Mouse (Mus musculus) R1 (cell line): ENCODE data around the gene Prkag3.

ENCODE experiments used
- DNase-seq: peaks from one replicate; pipeline ENCODE4 v3.0.0-alpha.2; 2018; ENCODE audit warnings: low read depth, low spot score

Gene Prkag3

DNA sequence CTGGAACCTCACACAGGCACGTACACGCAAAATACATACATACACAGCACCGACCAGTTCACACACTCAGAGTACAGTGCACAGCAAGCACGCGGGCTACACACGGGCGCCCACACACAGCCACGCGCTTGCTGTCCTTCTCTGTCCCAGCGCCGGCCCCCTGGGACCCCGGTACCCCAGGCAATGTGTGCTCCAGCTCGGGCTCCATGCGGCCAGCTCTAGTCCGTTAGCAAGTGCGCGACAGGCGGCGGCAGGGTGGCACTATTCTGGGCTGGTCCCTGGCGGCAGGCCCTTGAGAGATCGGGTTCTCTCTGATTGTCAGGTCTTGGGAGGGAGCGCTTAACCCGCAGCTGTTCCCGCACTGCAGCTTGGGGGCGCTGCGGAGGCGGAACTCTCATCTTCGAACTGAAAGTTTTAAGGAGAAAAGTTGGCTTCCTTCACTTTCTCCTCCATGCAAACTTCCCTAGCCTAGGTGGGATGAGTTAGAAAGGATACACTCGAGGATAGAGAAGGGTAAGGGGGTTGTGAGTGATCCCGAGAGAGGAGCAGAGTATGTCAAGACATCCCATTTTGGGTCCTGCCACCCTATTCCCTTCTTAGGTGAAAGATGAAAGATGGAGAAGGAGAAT is at the start of gene Prkag3:
TSS of gene Prkag3 (minus strand) at position 579 of the 629 bp plus-strand sequence.
- peak; percentile 85 for DNase-seq

DNA sequence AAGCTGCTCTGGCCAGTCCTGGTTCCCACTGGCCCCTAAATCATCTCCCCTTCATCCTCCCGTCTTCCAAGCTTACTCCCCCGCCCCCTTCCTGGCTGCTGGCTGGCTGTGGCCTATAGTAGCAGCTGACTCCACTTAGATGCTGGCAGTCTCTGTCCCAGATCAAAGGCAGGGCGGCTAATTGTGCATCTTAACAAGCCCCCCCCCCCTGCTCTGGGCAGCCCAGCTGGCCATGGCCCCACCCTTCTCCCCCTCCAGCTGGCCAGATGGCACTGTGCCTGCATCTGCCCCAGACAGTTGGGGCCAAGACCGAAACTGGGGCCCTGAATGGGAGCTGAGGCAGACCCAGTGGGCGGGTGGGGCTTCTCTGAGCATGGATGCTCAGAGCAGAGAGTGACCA is 48.4 kb upstream of the Prkag3 start:
- DNase-seq, result no peak

DNA sequence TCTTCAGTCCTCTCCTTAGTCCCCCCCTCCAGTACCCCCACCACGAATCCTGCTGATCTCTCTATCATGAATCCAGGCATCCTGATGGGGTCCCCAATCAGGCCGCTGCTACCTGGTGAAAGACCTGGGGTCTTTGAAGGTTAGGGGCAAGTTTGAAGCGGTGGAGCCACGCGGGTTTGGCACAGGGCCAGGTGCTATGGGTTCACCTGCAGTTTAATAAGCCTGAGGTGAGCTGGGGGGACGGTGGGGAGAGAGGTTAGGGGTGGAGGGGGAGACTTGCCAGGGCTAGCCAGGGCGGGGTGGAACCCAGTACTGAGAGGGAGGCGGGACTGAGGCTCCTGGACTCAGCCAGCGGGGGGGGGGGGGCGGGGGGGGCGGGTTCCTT is 46.1 kb upstream of the Prkag3 start:
- peak; percentile 25 for DNase-seq

DNA sequence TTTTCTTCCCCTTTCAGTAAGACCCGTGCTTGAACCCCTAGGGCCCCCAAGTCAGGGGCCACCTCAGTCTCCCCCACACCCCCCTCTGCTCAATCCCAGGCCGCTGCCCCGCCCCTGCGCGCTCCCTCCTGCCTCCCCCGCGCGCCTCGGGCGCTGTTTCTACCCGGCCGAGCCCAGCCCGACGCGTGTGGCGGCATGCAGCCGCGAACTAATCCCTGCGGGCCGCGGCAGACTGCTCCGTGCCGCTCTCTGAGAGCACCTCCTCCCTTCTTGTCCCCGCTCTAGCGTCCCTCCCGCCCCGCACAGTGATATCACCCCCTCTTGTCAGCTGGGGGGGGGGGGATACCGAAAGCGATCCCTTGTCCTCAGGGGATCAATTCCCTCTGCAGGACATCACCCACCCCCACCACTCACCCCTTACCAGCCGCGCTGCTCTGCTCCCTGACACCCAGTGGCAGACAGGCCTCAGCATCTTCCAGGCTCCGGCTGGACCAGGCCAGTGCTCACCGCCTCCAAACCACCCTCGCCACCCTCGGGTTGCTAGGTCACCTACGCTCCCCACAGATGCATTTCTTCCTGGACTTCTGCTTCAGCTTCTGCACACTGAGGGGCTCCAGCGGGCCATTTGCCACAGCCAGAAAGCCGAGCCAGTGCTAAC is 45.6 kb upstream of the Prkag3 start:
- DNase-seq, result peak; percentile 44

DNA sequence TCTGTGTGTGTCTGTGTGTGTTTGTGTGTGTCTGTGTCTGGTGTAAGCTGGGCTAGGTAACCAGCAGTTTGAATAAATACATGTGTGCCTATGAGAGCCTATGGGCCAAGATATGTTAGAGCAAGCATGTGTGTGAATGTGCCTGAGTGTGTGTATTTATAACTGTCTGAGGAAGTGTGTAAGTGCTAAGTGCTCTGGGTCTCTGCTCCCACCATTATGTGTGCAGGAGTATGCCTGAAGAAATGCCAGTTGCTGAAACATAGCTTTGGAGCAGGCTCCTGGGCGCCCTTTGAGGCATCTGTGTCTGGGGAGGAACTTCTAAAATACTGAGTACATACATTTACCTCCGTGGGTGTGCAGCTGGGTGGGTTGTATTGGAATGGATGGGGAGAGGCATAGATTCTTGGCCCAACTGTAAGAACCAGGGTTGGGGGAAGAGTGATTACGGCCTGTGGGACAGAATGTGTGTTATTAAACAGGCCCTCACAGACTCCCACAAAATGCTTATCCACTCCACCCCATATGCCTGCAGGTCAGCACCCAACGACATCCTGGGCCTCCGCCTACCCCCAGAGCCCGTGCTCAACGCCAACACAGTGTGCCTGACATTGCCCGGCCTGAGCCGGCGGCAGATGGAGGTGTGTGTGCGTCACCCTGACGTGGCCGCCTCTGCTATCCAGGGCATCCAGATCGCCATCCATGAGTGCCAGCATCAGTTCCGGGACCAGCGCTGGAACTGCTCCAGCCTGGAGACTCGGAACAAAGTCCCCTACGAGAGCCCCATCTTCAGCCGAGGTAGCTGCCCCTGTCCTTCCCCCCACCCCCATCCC is 44.0 kb upstream of the Prkag3 start:
- no peak for DNase-seq

DNA sequence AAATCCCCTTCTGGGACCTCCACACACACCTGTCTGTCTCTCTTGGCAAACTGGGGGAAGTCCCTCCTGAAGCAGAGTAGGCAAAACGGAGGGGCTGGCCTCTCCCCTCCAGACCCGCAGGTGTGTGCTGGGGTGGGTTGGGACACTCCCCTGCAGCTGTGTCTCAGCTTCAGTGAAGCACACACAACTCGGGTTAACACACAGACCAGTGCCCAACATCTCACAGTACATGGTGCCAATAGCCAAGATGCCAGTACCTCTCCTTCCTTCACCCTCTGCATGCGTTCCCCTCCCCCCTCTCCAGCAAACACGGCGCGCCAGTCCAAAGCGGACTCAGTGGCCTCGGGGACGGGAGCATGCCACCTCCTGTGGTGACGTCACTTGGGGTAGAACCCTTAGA is 42.2 kb upstream of the Prkag3 start, which contains the start of gene Wnt10a:
TSS of gene Wnt10a (plus strand) at position 268 of the 400 bp plus-strand sequence.
- no peak for DNase-seq

DNA sequence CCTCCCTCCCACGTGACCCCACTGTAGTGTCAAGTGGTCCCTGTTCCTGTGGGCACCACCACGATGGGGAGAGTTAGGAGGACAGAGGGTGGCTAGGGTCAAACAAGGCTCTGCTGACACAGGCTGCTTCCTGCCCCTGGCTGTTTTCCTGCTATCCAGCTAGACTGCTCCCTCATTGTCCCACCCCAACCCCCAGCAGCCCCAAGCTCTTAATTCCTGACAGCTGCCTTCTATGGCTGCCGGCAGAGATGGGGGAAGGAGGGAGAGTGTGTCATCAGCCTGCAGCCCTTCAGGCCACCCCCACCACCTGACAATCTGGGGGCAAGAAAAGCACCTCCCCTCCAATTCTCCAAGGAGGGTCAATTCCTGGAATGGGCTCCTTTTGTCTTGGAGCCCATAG is 41.1 kb upstream of the Prkag3 start:
- no peak for DNase-seq

DNA sequence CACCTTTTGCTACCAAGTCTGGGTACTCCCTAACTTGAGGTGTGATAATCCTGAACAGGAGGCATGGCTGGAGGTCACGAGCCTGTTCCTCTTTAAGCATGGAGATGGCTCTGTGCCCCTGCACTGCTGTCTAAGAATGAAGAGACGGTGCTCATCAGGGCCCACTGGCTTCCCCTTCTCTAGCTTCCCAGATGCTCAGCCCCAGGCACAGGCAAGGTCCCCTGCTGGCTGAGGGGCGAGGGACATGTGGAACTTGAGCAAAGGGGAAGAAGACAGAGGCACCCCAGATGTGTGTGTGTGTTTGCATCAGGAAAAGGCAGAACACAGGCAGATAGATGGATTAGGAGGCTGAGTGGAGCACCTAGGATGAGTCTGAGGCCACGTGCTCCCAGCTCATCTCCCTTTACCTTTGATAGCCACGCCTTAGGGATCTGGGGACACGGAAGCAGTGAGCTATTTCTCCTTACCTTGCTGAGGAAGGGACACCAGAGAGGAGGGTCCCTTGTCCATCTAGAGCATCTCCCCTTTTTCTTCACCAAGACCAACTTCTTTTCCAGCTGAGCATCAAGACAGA is 39.7 kb upstream of the Prkag3 start:
- DNase-seq, result no peak

DNA sequence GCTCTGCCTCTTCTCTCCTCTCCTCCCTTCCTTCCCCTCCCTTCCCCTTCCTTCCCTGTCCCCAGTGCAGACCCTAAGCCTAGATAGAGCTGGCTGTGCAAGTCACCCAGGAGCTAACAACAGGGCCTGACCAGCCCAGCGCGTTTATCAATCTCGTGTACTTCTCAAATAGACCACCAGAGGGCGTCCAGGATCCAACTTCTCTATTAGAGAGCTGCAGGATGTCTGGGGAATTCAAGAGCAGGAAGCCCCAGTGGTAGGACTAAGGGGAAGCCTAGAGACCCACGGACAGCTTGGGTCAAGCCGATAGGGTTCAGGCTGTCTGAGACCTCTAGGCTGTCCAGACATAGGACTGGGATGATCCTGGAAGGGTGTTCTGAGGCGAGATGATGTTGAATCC is 38.8 kb upstream of the Prkag3 start:
- peak; percentile 90 for DNase-seq

DNA sequence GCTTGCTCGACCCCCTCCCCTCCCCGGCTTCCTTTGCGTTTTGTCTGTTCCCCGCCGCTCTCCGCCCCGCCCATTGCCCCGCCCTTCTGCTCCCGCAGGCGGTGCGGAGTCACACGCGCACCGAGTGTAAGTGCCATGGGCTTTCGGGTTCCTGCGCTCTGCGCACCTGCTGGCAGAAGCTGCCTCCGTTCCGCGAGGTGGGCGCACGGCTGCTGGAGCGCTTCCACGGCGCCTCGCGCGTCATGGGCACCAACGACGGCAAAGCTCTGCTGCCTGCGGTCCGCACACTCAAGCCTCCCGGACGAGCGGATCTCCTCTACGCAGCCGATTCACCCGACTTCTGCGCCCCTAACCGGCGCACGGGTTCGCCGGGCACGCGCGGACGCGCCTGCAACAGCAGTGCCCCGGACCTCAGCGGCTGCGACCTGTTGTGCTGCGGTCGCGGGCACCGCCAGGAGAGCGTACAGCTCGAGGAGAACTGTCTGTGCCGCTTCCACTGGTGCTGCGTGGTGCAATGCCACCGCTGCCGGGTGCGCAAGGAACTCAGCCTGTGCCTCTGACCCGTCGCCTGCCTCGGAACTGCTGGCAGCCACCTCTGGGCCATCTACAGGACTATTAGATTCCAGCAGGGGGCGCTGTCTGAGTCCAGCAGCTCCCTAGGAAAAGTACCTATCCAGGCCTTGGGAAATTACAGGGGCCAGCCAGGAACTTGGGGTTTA is 35.2 kb upstream of the Prkag3 start:
- peak; percentile 94 for DNase-seq

DNA sequence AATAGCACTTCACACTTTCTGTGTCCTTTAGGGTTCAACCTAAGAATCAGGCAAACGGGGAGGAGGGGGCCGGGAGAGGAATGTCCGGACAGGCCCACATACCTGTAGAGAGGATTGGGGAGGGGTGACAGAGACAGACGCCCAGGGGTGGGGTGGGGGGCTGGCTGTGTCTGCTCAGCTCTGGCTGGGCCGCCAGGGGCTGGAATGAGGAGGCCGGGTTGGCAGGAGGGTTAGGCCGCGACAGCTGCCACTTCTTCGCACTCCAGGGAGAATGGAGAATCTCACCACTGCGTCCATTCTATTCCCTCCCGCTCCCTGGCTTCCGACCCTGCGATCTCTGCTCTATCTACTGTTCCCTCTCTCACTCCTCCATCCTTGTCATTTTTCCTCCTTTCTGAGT is 34.5 kb upstream of the Prkag3 start:
- DNase-seq, result no peak

DNA sequence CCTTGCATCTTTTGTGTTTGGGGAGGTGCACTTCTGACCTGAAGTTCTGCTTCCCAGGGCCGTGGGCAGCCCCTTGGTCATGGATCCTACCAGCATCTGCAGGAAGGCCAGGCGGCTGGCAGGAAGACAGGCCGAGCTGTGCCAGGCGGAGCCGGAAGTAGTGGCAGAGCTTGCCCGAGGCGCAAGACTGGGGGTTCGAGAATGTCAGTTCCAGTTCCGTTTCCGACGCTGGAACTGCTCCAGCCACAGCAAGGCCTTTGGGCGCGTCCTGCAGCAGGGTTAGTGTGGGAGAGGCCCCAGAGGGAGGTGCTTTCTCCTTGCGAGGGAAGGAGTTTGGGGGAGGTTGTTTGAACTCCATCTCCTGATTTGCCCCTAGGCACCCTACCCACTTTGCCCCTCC is 33.0 kb upstream of the Prkag3 start:
- no peak for DNase-seq

DNA sequence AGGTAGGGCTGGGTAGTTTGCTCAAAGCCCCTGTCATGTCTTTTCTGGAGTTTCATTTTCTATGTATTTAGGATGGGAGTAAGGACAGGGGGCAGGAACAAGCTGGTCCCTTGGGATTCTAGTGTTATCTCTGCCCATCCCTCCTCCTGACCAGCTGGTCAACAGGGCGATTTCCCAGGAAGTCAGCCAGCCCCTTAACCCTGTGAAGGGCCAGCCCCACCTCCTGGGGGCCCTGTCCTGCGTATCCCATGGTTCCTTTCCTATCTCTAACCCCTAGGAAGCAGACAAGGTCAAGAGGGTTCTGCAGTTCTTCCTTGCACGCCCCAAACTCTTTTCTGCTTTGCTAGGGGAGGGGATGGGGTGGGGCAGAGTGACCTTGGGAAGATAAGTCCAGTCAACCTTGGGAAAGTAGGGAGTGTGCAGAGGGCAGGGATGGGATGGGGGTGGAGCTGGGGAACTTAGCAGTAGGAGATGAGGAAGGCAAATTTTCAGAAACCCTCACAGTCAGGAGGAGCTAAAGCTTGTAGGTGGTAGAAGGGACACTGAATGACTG is 30.0 kb upstream of the Prkag3 start:
- peak; percentile 92 for DNase-seq

DNA sequence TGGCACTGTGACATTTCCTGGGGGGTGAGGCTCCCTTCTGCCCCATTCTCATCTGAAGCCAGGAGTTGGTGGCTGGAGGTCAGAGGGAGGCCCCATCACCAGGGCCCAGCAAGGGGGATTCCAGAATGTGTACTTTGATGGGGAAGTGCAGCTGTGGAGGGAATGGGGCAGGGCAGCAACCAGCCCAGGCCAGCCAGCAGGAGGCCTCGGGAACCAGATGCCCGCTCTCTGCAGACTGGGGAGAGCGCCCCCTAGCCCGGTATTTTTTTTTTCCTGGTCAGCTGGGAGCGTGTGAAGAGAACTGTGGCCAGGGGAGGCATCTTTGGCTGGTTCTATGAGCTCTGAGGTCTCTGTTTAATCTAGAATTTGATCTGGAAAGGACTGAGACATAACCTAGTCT is 26.8 kb upstream of the Prkag3 start:
- peak; percentile 46 for DNase-seq

DNA sequence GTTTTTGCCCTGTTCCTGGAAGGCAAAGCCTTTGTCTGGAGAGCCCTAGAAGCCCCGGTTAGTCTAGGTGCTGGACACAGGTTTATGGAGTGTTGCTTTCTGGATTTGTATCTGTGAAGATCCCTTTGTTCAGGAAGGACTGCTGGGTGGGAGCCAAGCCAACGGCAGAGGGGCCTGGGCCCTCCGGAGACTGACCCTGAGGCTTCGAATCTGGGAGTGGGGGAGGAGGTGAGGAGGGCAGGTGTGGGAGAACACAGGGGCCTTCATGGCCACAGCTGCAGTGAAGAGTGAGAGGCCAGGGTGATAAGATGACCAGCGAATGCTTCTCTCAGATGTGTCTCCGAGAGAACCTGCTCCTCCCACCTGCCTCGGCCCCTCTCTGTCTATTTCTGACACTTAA is 25.0 kb upstream of the Prkag3 start:
- DNase-seq, result no peak

DNA sequence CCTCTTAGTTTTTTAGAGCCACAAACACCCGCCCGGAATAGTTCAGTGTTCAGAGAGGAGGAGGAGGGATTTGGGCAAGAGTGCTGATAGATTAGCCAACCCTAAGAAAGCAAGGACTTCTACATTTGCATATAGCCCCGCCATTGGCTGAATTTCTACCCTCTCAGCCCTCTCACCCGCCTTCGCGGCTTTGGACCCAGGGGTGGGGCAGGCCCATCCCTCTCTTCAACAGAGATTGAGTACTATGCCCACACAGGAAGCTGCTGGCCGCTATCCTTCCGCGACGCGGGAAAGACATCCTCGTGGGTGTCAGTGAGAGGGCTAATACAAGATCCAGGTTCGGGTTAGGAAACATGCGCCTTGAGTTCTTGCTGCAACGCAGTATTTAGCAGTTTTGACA is 24.1 kb upstream of the Prkag3 start:
- peak; percentile 94 for DNase-seq

DNA sequence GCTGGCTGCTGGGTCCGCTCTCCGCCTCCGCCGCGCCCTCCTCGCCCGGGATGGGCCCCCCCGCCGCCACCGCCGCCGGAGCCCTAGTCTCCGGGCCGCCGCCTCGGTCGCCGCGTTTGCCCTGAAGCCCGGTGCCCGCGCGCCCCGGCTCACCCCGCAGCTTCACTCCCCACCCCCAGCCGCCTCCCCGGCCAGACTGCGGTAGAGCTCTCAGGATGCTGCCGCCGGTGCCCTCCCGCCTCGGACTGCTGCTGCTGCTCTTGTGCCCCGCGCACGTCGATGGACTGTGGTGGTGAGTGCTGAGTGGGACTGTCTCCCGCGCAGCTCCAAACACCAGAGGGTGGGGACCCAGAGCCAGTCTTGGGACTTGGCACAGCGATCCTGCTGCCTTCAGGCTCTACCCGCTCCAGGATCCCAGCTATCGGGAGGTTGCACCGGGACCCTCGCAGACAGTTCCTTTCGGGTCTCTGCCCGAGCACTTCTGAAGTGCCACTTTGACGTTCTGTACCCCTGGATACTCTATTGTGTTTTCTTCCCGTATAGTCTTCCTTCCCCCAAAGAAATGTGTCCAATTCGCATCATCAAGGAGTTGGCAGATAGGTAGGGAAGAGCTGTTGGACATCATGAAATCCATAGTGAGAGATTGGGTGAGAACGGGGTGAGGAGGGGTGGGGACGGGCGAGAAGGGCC is 23.1 kb upstream of the Prkag3 start:
- peak; percentile 37 for DNase-seq

DNA sequence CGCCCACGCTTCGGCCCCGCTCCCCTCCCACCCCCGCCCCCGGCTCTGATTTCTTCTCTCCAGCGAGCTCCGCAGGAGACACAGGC is 22.7 kb upstream of the Prkag3 start, which contains the start of gene Wnt6:
TSS of gene Wnt6 (plus strand) at position 48 of the 86 bp plus-strand sequence.
- DNase-seq, result no peak

DNA sequence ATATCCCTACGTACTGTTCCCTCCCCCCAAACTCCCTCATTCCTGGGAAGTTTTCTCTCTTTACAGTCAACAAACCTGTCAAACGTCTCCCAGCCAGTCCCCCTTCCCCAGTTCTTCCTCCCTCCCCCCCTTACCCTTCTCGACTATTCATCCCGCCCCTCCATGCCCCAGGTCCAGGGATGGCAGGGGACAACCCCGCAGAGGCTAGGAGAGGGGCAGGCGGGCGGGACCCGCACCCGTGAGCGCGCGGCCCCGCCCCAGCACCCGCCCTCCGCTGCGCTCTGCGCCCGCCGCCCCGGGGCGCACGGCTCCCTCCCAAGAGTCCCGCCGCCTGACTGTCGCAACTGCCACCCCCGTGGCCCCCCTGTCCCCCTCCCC is 22.4 kb upstream of the Prkag3 start:
- no peak for DNase-seq

DNA sequence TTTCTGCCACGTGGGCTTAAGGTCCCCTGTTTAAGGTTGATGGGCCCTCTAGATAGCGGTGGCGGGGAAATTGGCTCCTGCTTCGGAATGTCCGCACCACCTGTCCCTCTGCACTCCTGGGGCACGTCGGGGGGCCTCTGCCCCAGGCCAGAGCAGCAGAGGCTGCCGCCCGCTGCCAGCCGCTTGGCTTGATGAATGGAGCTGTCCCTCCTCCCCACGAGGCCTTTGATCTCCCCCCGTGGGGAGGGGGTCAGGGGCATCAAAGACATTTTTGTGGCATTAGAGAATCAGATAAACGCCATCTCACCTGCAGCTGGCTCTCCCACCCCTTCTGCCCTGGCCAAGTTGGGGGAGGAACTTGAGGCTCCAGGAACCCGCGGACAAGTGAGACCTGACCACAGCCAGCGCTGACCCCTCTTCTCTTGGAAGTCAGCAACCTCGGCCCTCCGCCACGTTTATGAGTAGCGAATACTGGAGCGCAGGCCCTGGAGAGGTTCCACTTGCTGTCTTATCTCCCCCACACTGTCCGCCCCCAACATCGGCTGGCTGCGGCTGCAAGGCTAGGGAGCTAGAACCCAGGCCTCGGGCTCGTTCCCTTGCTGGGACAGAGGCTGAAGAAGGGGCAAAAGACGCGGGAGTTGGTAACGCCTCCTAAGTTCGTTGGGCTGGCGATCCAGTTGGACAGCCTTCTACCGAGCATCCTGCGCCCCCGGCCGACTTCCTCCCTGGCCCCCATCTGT is 21.9 kb upstream of the Prkag3 start:
- peak; percentile 51 for DNase-seq

DNA sequence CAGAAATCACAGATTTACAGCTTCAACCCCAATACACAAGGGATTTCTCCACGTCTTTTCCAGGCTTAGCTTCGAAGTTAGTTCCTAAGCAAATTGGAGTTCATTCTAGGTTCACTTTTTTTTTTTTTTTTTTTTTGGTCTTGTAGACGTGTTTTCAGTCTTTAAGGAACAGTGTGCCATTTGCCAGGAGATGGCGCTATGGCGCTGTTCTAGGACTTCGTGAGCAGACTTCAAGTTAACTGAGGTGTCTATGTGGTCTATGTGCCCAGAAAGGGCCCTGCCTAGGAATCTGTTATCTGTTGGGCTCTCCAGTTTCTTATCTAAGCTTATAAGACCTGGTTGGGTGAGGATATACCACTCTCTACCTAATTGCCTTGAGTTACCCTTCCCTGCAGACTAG is 14.1 kb upstream of the Prkag3 start:
- DNase-seq, result peak; percentile 92
